Mouse (Mus musculus): ENCODE measurements around the gene Snx21.

- TF ChIP-seq CTCF (IDR thresholded peaks at IDR 0.05; ENCODE audit: insufficient read depth, low read length) (no peak), POLR2A (IDR thresholded peaks at IDR 0.05; ENCODE audit: borderline replicate concordance, extremely low read depth, low read depth, low read length) (no peak)
Measured at GRCm38 (mm10) chr2:164754800-164755199, 30.8 kb upstream of the Snx21 start.
